Mouse (Mus musculus): ENCODE data around the gene Nepn. TPM values are rescaled to one million over a fixed set of nuclear protein-coding genes. Genes with fewer than 3 reads are reported as not detected.

Nepn gene
- polyA plus RNA-seq, 1 experiment from 2014 or later, result not detected

- no peaks in the 10 kb centered on the region for H3K9me3 ChIP-seq (replicated peaks)
- peaks cover 60% of the 10 kb centered on the region for H3K36me3 ChIP-seq (ENCODE audit: poor library complexity, severe bottlenecking)
- no peak overlapping the region for H3K4me3 ChIP-seq
- WGBS, result 88% methylated on average over 1 of the region's 1 CpGs
- ATAC-seq, result no peak
- H3K4me1 ChIP-seq, result peaks cover 14% of the 10 kb centered on the region
- H3K4me2 ChIP-seq, result no peak overlapping the region
- no peaks in the 10 kb centered on the region for H3K27me3 ChIP-seq
- no peak overlapping the region for H3K9ac ChIP-seq
- H3K27ac ChIP-seq, result no peak overlapping the region
Observed at GRCm38 (mm10) chr10:52430953-52431352, 42.2 kb downstream of the Nepn start.

DNA sequence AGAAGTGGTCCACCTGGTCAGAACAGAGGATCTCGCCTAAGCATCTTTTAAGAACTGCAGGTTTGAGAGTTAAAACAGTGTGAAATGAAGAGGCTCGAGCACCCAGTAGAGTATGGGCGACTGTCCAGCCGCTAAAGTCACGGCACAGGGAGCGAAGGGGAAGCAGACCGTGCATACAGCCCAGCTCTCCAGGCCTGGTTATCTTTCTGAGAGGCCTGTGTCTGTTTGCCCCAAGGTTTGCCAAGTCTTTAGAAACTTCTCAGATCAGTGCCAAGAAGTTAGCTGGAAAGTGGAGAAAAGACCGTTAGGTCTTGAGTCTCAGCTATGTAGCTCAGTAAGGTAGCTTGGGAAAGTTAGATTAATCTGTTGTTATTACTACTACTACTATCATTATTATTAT is 46.1 kb downstream of the Nepn start:
- Histone ChIP-seq H3K4me2 (no peak overlapping the region), H3K9me3 (replicated peaks) (no peaks in the 10 kb centered on the region), H3K4me1 (no peaks in the 10 kb centered on the region), H3K36me3 (ENCODE audit: poor library complexity, severe bottlenecking) (peaks cover 86% of the 10 kb centered on the region), H3K9ac (no peak overlapping the region), H3K27ac (no peak overlapping the region), H3K27me3 (no peaks in the 10 kb centered on the region), H3K4me3 (no peak overlapping the region)
- WGBS, result 94% methylated on average over 8 of the region's 8 CpGs
- ATAC-seq, result no peak

Other genes starting within 250 kb of the Nepn start
- not detected in 2 replicates for gene Ros1, start 193.7 kb upstream of the Nepn start, polyA plus RNA-seq (2015; fragmentation: Nextera tagmentation; extraction: Ambion mirVana)
- gene Dcbld1, start 155.4 kb upstream of the Nepn start, polyA plus RNA-seq (2015; fragmentation: Nextera tagmentation; extraction: Ambion mirVana), result 21.8 and 22.7 TPM in 2 replicates
- gene Gm26741, start 30.2 kb upstream of the Nepn start, polyA plus RNA-seq (2015; fragmentation: Nextera tagmentation; extraction: Ambion mirVana), result not detected in 2 replicates
- 18.4 and 20.0 TPM in 2 replicates for gene Gopc, start 6.8 kb upstream of the Nepn start, polyA plus RNA-seq (2015; fragmentation: Nextera tagmentation; extraction: Ambion mirVana)
- 13.7 and 14.4 TPM in 2 replicates for gene Nus1, start 28.6 kb downstream of the Nepn start, polyA plus RNA-seq (2015; fragmentation: Nextera tagmentation; extraction: Ambion mirVana)

Measured in forebrain, embryonic 13.5 days (tissue).